Mouse (Mus musculus): ENCODE data around the gene Gpr6. TPM values are rescaled to one million over a fixed set of nuclear protein-coding genes. Genes with fewer than 3 reads are reported as not detected.

Gpr6 gene
- total RNA-seq, 2 experiments from 2014 or later = 4.1 to 4.5 TPM

Other genes starting within 250 kb of the Gpr6 start
- 10 to 100 TPM; 36.0 to 38.2 TPM for gene Cdc40, start 189.0 kb downstream of the Gpr6 start, total RNA-seq (2021)
- 100 to 1,000 TPM; 303 to 359 TPM for gene Wasf1, start 188.8 kb downstream of the Gpr6 start, total RNA-seq (2021)
- 10 to 100 TPM; 36.4 to 36.5 TPM for gene Fig4, start 231.0 kb upstream of the Gpr6 start, total RNA-seq (2021)
- under 1 TPM; 0.62 to 0.69 TPM for gene Ak9, start 231.7 kb upstream of the Gpr6 start, total RNA-seq (2021)